Mouse (Mus musculus): ENCODE results near the gene 1700037H04Rik. TPM values are rescaled to one million over a fixed set of nuclear protein-coding genes. Genes with fewer than 3 reads are reported as not detected.

1700037H04Rik gene
- polyA plus RNA-seq (2012; ENCODE audit: insufficient read depth, insufficient read length, missing spikeins) = 426 and 428 TPM in 2 replicates

- H3K4me3 ChIP-seq (ENCODE audit: insufficient read depth, low read depth, low read length) = peak within 1 kb of the TSS; percentile 75
Measured at GRCm38 (mm10) chr2:131159938-131160581, at the start of gene 1700037H04Rik. Gene 1700037H04Rik (minus strand): TSS chr2:131160081.

GRCm38 (mm10) chr2:131209125-131209795 is 49.4 kb upstream of the 1700037H04Rik start:
- Histone ChIP-seq H3K4me3 (ENCODE audit: insufficient read depth, low read depth, low read length) (no peak overlapping the region), H3K4me1 (ENCODE audit: control insufficient read depth, insufficient read depth, insufficient read length, low read length) (peaks cover 33% of the 10 kb centered on the region), H3K27ac (replicated peaks; ENCODE audit: low read depth, low read length) (peak overlapping the region; percentile 96)

More at GRCm38 (mm10) chr2:131159938-131160581, at the start of gene 1700037H04Rik:
- H3K27ac ChIP-seq (replicated peaks; ENCODE audit: low read depth, low read length) = peak within 1 kb of the TSS; percentile 85
- H3K4me1 ChIP-seq (ENCODE audit: control insufficient read depth, insufficient read depth, insufficient read length, low read length) = peaks cover 21% of the 10 kb centered on the region

- no peak overlapping the region for H3K27ac ChIP-seq (replicated peaks; ENCODE audit: low read depth, low read length)
- no peak overlapping the region for H3K4me3 ChIP-seq (ENCODE audit: insufficient read depth, low read depth, low read length)
- H3K4me1 ChIP-seq (ENCODE audit: control insufficient read depth, insufficient read depth, insufficient read length, low read length) = peaks cover 33% of the 10 kb centered on the region
Measured at GRCm38 (mm10) chr2:131208356-131208755, 48.5 kb upstream of the 1700037H04Rik start.

GRCm38 (mm10) chr2:131206778-131207177 is 46.9 kb upstream of the 1700037H04Rik start, which contains the start of gene Ap5s1:
Gene Ap5s1 (plus strand): TSS chr2:131207078.
- Histone ChIP-seq H3K4me3 (ENCODE audit: insufficient read depth, low read depth, low read length) (no peak within 1 kb of the TSS), H3K4me1 (ENCODE audit: control insufficient read depth, insufficient read depth, insufficient read length, low read length) (peaks cover 19% of the 10 kb centered on the region), H3K27ac (replicated peaks; ENCODE audit: low read depth, low read length) (no peak within 1 kb of the TSS)

- Histone ChIP-seq H3K27ac (replicated peaks; ENCODE audit: low read depth, low read length) (peak overlapping the region; percentile 92), H3K4me3 (ENCODE audit: insufficient read depth, low read depth, low read length) (no peak overlapping the region), H3K4me1 (ENCODE audit: control insufficient read depth, insufficient read depth, insufficient read length, low read length) (peaks cover 18% of the 10 kb centered on the region)
Measured at GRCm38 (mm10) chr2:131205521-131206182, 45.8 kb upstream of the 1700037H04Rik start.

GRCm38 (mm10) chr2:131204410-131204981 is 44.6 kb upstream of the 1700037H04Rik start:
- Histone ChIP-seq H3K4me3 (ENCODE audit: insufficient read depth, low read depth, low read length) (peak overlapping the region; percentile 28), H3K27ac (replicated peaks; ENCODE audit: low read depth, low read length) (peak overlapping the region; percentile 92)

GRCm38 (mm10) chr2:131203816-131204409 is 44.0 kb upstream of the 1700037H04Rik start:
- H3K4me3 ChIP-seq (ENCODE audit: insufficient read depth, low read depth, low read length) = no peak overlapping the region
- H3K27ac ChIP-seq (replicated peaks; ENCODE audit: low read depth, low read length) = peak overlapping the region; percentile 90
- peaks cover 15% of the 10 kb centered on the region for H3K4me1 ChIP-seq (ENCODE audit: control insufficient read depth, insufficient read depth, insufficient read length, low read length)

More at GRCm38 (mm10) chr2:131204410-131204981, 44.6 kb upstream of the 1700037H04Rik start:
- peaks cover 18% of the 10 kb centered on the region for H3K4me1 ChIP-seq (ENCODE audit: control insufficient read depth, insufficient read depth, insufficient read length, low read length)

- Histone ChIP-seq H3K4me1 (ENCODE audit: control insufficient read depth, insufficient read depth, insufficient read length, low read length) (peaks cover 15% of the 10 kb centered on the region), H3K4me3 (ENCODE audit: insufficient read depth, low read depth, low read length) (no peak overlapping the region), H3K27ac (replicated peaks; ENCODE audit: low read depth, low read length) (peak overlapping the region; percentile 81)
Measured at GRCm38 (mm10) chr2:131201262-131201661, 41.4 kb upstream of the 1700037H04Rik start.

- H3K27ac ChIP-seq (replicated peaks; ENCODE audit: low read depth, low read length) = 0 out of 2 replicates have a peak overlapping the region, but pooled peaks have one; percentile 1
- H3K4me1 ChIP-seq (ENCODE audit: control insufficient read depth, insufficient read depth, insufficient read length, low read length) = peaks cover 15% of the 10 kb centered on the region
Measured at GRCm38 (mm10) chr2:131200710-131201109, 40.8 kb upstream of the 1700037H04Rik start.

GRCm38 (mm10) chr2:131196606-131197316 is 36.9 kb upstream of the 1700037H04Rik start:
- H3K4me1 ChIP-seq (ENCODE audit: control insufficient read depth, insufficient read depth, insufficient read length, low read length) = peaks cover 2% of the 10 kb centered on the region; the same call in 1 of the 2 replicates
- H3K4me3 ChIP-seq (ENCODE audit: insufficient read depth, low read depth, low read length) = no peak overlapping the region
- no peak overlapping the region for H3K27ac ChIP-seq (replicated peaks; ENCODE audit: low read depth, low read length)

More at GRCm38 (mm10) chr2:131200710-131201109, 40.8 kb upstream of the 1700037H04Rik start:
- H3K4me3 ChIP-seq (ENCODE audit: insufficient read depth, low read depth, low read length) = no peak overlapping the region

- Histone ChIP-seq H3K4me3 (ENCODE audit: insufficient read depth, low read depth, low read length) (no peak overlapping the region), H3K27ac (replicated peaks; ENCODE audit: low read depth, low read length) (no peak overlapping the region), H3K4me1 (ENCODE audit: control insufficient read depth, insufficient read depth, insufficient read length, low read length) (no peaks in the 10 kb centered on the region; the same call in 1 of the 2 replicates)
Measured at GRCm38 (mm10) chr2:131191005-131191390, 31.1 kb upstream of the 1700037H04Rik start.

- Histone ChIP-seq H3K4me3 (ENCODE audit: insufficient read depth, low read depth, low read length) (no peak overlapping the region), H3K4me1 (ENCODE audit: control insufficient read depth, insufficient read depth, insufficient read length, low read length) (no peaks in the 10 kb centered on the region; the same call in none of the 2 replicates), H3K27ac (replicated peaks; ENCODE audit: low read depth, low read length) (no peak overlapping the region)
Measured at GRCm38 (mm10) chr2:131190344-131191004, 30.6 kb upstream of the 1700037H04Rik start.

- Histone ChIP-seq H3K27ac (replicated peaks; ENCODE audit: low read depth, low read length) (no peak overlapping the region), H3K4me1 (ENCODE audit: control insufficient read depth, insufficient read depth, insufficient read length, low read length) (no peaks in the 10 kb centered on the region; the same call in none of the 2 replicates), H3K4me3 (ENCODE audit: insufficient read depth, low read depth, low read length) (no peak overlapping the region)
Measured at GRCm38 (mm10) chr2:131189521-131190309, 29.8 kb upstream of the 1700037H04Rik start.
